Mouse (Mus musculus) MN1 (cell line): ENCODE measurements around the gene Pde4d.

Experiments
- DNase-seq: peaks from one replicate; pipeline ENCODE4 v3.0.0-alpha.2; 2016; ENCODE audit warnings: low spot score

Pde4d gene

GRCm38 (mm10) chr13:109238670-109239069, 788.9 kb downstream of the Pde4d start:
- DNase-seq = no peak

- DNase-seq = no peak
Measured at GRCm38 (mm10) chr13:109239296-109239695, 789.5 kb downstream of the Pde4d start.

GRCm38 (mm10) chr13:109242456-109243050, 792.8 kb downstream of the Pde4d start:
- DNase-seq = no peak

- peak; percentile 17 for DNase-seq
Measured at GRCm38 (mm10) chr13:109243160-109243559, 793.4 kb downstream of the Pde4d start.

- no peak for DNase-seq
Measured at GRCm38 (mm10) chr13:109247061-109247460, 797.3 kb downstream of the Pde4d start.

GRCm38 (mm10) chr13:109249315-109249714, 799.6 kb downstream of the Pde4d start:
- no peak for DNase-seq

- no peak for DNase-seq
Measured at GRCm38 (mm10) chr13:109255634-109256033, 805.9 kb downstream of the Pde4d start.

GRCm38 (mm10) chr13:109260220-109260795, 810.6 kb downstream of the Pde4d start:
- peak; percentile 79 for DNase-seq

GRCm38 (mm10) chr13:109260796-109261516, 811.2 kb downstream of the Pde4d start:
- peak; percentile 66 for DNase-seq

GRCm38 (mm10) chr13:109261642-109262220, 812.0 kb downstream of the Pde4d start:
- DNase-seq = peak; percentile 45

GRCm38 (mm10) chr13:109262501-109262900, 812.8 kb downstream of the Pde4d start:
- no peak for DNase-seq

GRCm38 (mm10) chr13:109263833-109264232, 814.1 kb downstream of the Pde4d start:
- no peak for DNase-seq

- DNase-seq = peak; percentile 74
Measured at GRCm38 (mm10) chr13:109268253-109268652, 818.5 kb downstream of the Pde4d start.

GRCm38 (mm10) chr13:109268659-109269322, 819.0 kb downstream of the Pde4d start:
- DNase-seq = no peak

GRCm38 (mm10) chr13:109274869-109275268, 825.1 kb downstream of the Pde4d start:
- DNase-seq = no peak

- DNase-seq = no peak
Measured at GRCm38 (mm10) chr13:109277792-109278191, 828.0 kb downstream of the Pde4d start.

GRCm38 (mm10) chr13:109278504-109278912, 828.8 kb downstream of the Pde4d start:
- no peak for DNase-seq

- DNase-seq = peak; percentile 83
Measured at GRCm38 (mm10) chr13:109279211-109279610, 829.5 kb downstream of the Pde4d start.

GRCm38 (mm10) chr13:109280433-109280832, 830.7 kb downstream of the Pde4d start:
- no peak for DNase-seq

GRCm38 (mm10) chr13:109287465-109287864, 837.7 kb downstream of the Pde4d start:
- no peak for DNase-seq

- no peak for DNase-seq
Measured at GRCm38 (mm10) chr13:109290922-109291321, 841.2 kb downstream of the Pde4d start.

- DNase-seq = no peak
Measured at GRCm38 (mm10) chr13:109293011-109293410, 843.3 kb downstream of the Pde4d start.
